Comparison of ENCODE assay signal across 20 mouse cellular contexts in the genomic region with DNA sequence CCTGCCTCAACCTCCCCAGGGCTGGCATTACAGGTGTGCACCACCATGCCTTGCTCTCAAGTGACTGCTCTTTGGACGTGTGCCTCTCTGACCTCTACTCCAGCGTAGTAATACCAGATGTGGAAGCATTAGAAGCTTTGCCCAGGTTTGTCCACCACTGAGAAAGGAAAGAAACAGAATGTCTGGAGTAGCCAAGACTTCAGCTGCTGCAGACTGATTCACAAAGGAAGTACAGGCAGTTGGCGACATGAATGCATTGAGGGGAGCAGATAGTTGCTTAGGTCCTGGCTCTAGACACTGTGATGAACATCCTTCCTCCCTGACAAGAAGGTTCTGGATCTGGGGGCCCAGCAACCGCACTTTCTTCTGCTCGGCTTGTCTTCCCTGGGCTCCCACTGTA. TPM values are rescaled to one million over a fixed set of nuclear protein-coding genes. Genes with fewer than 3 reads are reported as not detected.
DNase-seq lines count a peak whose midpoint lies in the region; ATAC-seq lines count a peak whose summit lies in the region.
"Had no signal": no experiment of that assay in that cellular context is flagged by ENCODE, and none has a peak within 500 bp of the region (broad histone marks: within the 10 kb centered on the region; RNA-seq: fewer than 3 reads in every experiment).

No protein-coding gene starts in this region.

- no peak for ATAC-seq in liver, embryonic 12.5 days
- ATAC-seq in embryonic facial prominence, embryonic 15.5 days (ENCODE audit: insufficient number of reproducible peaks, low FRiP score, low TSS enrichment, low read depth), result no peak
- no peak for ATAC-seq in stomach, embryonic 14.5 days (ENCODE audit: insufficient number of reproducible peaks, insufficient read depth, low FRiP score, low read depth)
- ATAC-seq in forebrain, embryonic 16.5 days, result no peak
- ATAC-seq: activated CD4-positive, CD25-positive, alpha-beta regulatory T cell, adult 4 months; forebrain, embryonic 14.5 days; intestine, embryonic 15.5 days had no signal

- peaks cover 49% of the 10 kb centered on the region for H3K4me1 ChIP-seq in liver, embryonic 12.5 days
- peaks cover 28% of the 10 kb centered on the region for H3K4me1 ChIP-seq in embryonic facial prominence, embryonic 15.5 days
- H3K4me1 ChIP-seq in stomach, embryonic 14.5 days (ENCODE audit: control insufficient read depth, insufficient read depth, low read length), result peaks cover 9% of the 10 kb centered on the region
- peaks cover 8% of the 10 kb centered on the region for H3K4me1 ChIP-seq in forebrain, embryonic 16.5 days (replicated peaks; ENCODE audit: control insufficient read depth, insufficient read depth, low read length)

- peaks cover 14% of the 10 kb centered on the region; the same call in 1 of the 2 replicates for H3K27me3 ChIP-seq in liver, embryonic 12.5 days (replicated peaks)
- no peaks in the 10 kb centered on the region for H3K27me3 ChIP-seq in embryonic facial prominence, embryonic 15.5 days
- H3K27me3 ChIP-seq in stomach, embryonic 14.5 days (ENCODE audit: control insufficient read depth, insufficient read depth, low read length), result no peaks in the 10 kb centered on the region
- 0 out of 2 replicates have a peak, but pooled peaks cover 9% of the 10 kb centered on the region for H3K27me3 ChIP-seq in forebrain, embryonic 16.5 days (replicated peaks; ENCODE audit: control insufficient read depth, insufficient read depth, low read length)
- H3K27me3 ChIP-seq: intestine, embryonic 15.5 days had no signal

- H3K27ac ChIP-seq in liver, embryonic 12.5 days, result no peak overlapping the region
- H3K27ac ChIP-seq in embryonic facial prominence, embryonic 15.5 days (replicated peaks), result peak overlapping the region; percentile 96
- peak overlapping the region; percentile 1; the same call in 1 of the 2 replicates for H3K27ac ChIP-seq in stomach, embryonic 14.5 days (ENCODE audit: low read length)
- no peak overlapping the region for H3K27ac ChIP-seq in forebrain, embryonic 16.5 days (ENCODE audit: low read length)
- H3K27ac ChIP-seq: hindbrain, embryonic 15.5 days; intestine, embryonic 15.5 days; kidney, postnatal 0 days; liver, embryonic 15.5 days had no signal

- H3K9ac ChIP-seq in liver, embryonic 12.5 days, result 0 out of 2 replicates have a peak overlapping the region, but pooled peaks have one; percentile 1
- H3K9ac ChIP-seq in embryonic facial prominence, embryonic 15.5 days, result no peak overlapping the region
- H3K9ac ChIP-seq in stomach, embryonic 14.5 days (replicated peaks; ENCODE audit: low read depth, low read length), result no peak overlapping the region
- no peak overlapping the region for H3K9ac ChIP-seq in forebrain, embryonic 16.5 days (replicated peaks; ENCODE audit: low read depth, low read length)
- H3K9ac ChIP-seq: heart, embryonic 12.5 days; hindbrain, embryonic 15.5 days; intestine, embryonic 15.5 days; liver, embryonic 15.5 days had no signal

- H3K9me3 ChIP-seq in liver, embryonic 12.5 days (replicated peaks), result no peaks in the 10 kb centered on the region
- H3K9me3 ChIP-seq in embryonic facial prominence, embryonic 15.5 days (replicated peaks), result no peaks in the 10 kb centered on the region
- no peaks in the 10 kb centered on the region for H3K9me3 ChIP-seq in stomach, embryonic 14.5 days (ENCODE audit: control insufficient read depth, low read depth, low read length)
- H3K9me3 ChIP-seq in forebrain, embryonic 16.5 days (ENCODE audit: control insufficient read depth, low read length), result no peaks in the 10 kb centered on the region
- H3K9me3 ChIP-seq: heart, embryonic 12.5 days; hindbrain, embryonic 15.5 days; intestine, embryonic 15.5 days; liver, embryonic 15.5 days had no signal

- WGBS in liver, embryonic 12.5 days (ENCODE audit: insufficient replicate concordance), result 48% methylated on average over 5 of the region's 5 CpGs
- WGBS in embryonic facial prominence, embryonic 15.5 days, result 39% methylated on average over 5 of the region's 5 CpGs
- WGBS in stomach, embryonic 14.5 days, result 61% methylated on average over 5 of the region's 5 CpGs
- WGBS in forebrain, embryonic 16.5 days, result 64% methylated on average over 5 of the region's 5 CpGs

- no peak overlapping the region for H3K4me3 ChIP-seq in liver, embryonic 12.5 days
- H3K4me3 ChIP-seq in embryonic facial prominence, embryonic 15.5 days (replicated peaks), result no peak overlapping the region
- no peak overlapping the region for H3K4me3 ChIP-seq in stomach, embryonic 14.5 days (ENCODE audit: low read depth, low read length)
- H3K4me3 ChIP-seq in forebrain, embryonic 16.5 days (replicated peaks; ENCODE audit: low read length), result no peak overlapping the region
- H3K4me3 ChIP-seq: heart, embryonic 12.5 days; hindbrain, embryonic 15.5 days; intestine, embryonic 15.5 days; liver, embryonic 15.5 days had no signal

- DNase-seq in liver (no peak), NIH3T3 (ENCODE audit: low read depth) (peak; percentile 21)
- DNase-seq in kidney, adult 11 months, result no peak
- DNase-seq in urinary bladder, adult 2 months (ENCODE audit: low spot score), result no peak
- DNase-seq: adrenal gland, postnatal 14 days; cerebellum, adult 18-20 months; cerebellum, postnatal 25 days; right cerebral cortex, postnatal 25 days; thymus, postnatal 4 days had no signal

- H3K36me3 ChIP-seq in liver, embryonic 12.5 days, result 0 out of 2 replicates have a peak, but pooled peaks cover under 1% of the 10 kb centered on the region
- H3K36me3 ChIP-seq in embryonic facial prominence, embryonic 15.5 days, result no peaks in the 10 kb centered on the region
- no peaks in the 10 kb centered on the region for H3K36me3 ChIP-seq in stomach, embryonic 14.5 days (ENCODE audit: control insufficient read depth, insufficient read depth, low read length)
- H3K36me3 ChIP-seq in forebrain, embryonic 16.5 days (ENCODE audit: control insufficient read depth, insufficient read depth), result no peaks in the 10 kb centered on the region
- H3K36me3 ChIP-seq: heart, embryonic 12.5 days; hindbrain, embryonic 15.5 days; intestine, embryonic 15.5 days; liver, embryonic 15.5 days had no signal

- H3K4me2 ChIP-seq in liver, embryonic 12.5 days, result no peak overlapping the region
- H3K4me2 ChIP-seq in embryonic facial prominence, embryonic 15.5 days (replicated peaks), result peak overlapping the region; percentile 2; the same call in 1 of the 2 replicates
- no peak overlapping the region for H3K4me2 ChIP-seq in stomach, embryonic 14.5 days (replicated peaks; ENCODE audit: low read depth, low read length)
- H3K4me2 ChIP-seq in forebrain, embryonic 16.5 days (ENCODE audit: low read length), result no peak overlapping the region
- H3K4me2 ChIP-seq: heart, embryonic 12.5 days; hindbrain, embryonic 15.5 days; intestine, embryonic 15.5 days; liver, embryonic 15.5 days had no signal

RNA-seq across cellular contexts. Expression of gene Maco1, which starts 2.9 kb away (rescaled TPM):
- polyA plus RNA-seq in liver, embryonic 12.5 days (2016; fragmentation: Nextera tagmentation; extraction: Ambion mirVana), result 27.2 and 29.8 TPM in 2 replicates
- 45.3 and 47.0 TPM in 2 replicates for polyA plus RNA-seq in embryonic facial prominence, embryonic 15.5 days (2015; fragmentation: Nextera tagmentation; extraction: Ambion mirVana)
- polyA plus RNA-seq in stomach, embryonic 14.5 days (2014; fragmentation: Nextera tagmentation; extraction: Ambion mirVana), result 46.1 and 48.4 TPM in 2 replicates
- 98.7 and 104 TPM in 2 replicates for polyA plus RNA-seq in forebrain, embryonic 16.5 days (2015; fragmentation: Nextera tagmentation; extraction: Ambion mirVana)
- 35.6 and 38.0 TPM in 2 replicates for polyA plus RNA-seq in urinary bladder, adult 2 months (2012; rRNA removed)

RNA-seq across cellular contexts. Expression of gene Rhd, which starts 8.3 kb away (rescaled TPM):
- 477 and 480 TPM in 2 replicates for polyA plus RNA-seq in liver, embryonic 12.5 days (2016; fragmentation: Nextera tagmentation; extraction: Ambion mirVana)
- 2.3 and 2.9 TPM in 2 replicates for polyA plus RNA-seq in embryonic facial prominence, embryonic 15.5 days (2015; fragmentation: Nextera tagmentation; extraction: Ambion mirVana)
- polyA plus RNA-seq in stomach, embryonic 14.5 days (2014; fragmentation: Nextera tagmentation; extraction: Ambion mirVana), result 1.2 and 1.6 TPM in 2 replicates
- polyA plus RNA-seq in forebrain, embryonic 16.5 days (2015; fragmentation: Nextera tagmentation; extraction: Ambion mirVana), result 0.47 and 1.0 TPM in 2 replicates
- polyA plus RNA-seq in urinary bladder, adult 2 months (2012; rRNA removed), result 0.15 and 0.48 TPM in 2 replicates

RNA-seq across cellular contexts. Expression of gene Tmem50a, which starts 58.8 kb away (rescaled TPM):
- polyA plus RNA-seq in liver, embryonic 12.5 days (2016; fragmentation: Nextera tagmentation; extraction: Ambion mirVana), result 94.2 and 94.9 TPM in 2 replicates
- polyA plus RNA-seq in embryonic facial prominence, embryonic 15.5 days (2015; fragmentation: Nextera tagmentation; extraction: Ambion mirVana), result 190 and 193 TPM in 2 replicates
- polyA plus RNA-seq in stomach, embryonic 14.5 days (2014; fragmentation: Nextera tagmentation; extraction: Ambion mirVana), result 180 and 186 TPM in 2 replicates
- polyA plus RNA-seq in forebrain, embryonic 16.5 days (2015; fragmentation: Nextera tagmentation; extraction: Ambion mirVana), result 201 and 205 TPM in 2 replicates
- 167 and 192 TPM in 2 replicates for polyA plus RNA-seq in urinary bladder, adult 2 months (2012; rRNA removed)

Comparison
In these comparisons a context has a peak if more than half of its experiments do, and no peak if none do; other contexts are left out.
1. H3K27ac ChIP-seq: peak in embryonic facial prominence, embryonic 15.5 days (single experiment) and stomach, embryonic 14.5 days (single experiment); none in liver, embryonic 12.5 days (single experiment) and forebrain, embryonic 16.5 days (single experiment).
2. RNA of gene Rhd, which starts 8.3 kb away (polyA plus RNA-seq): 477 to 480 TPM in liver, embryonic 12.5 days; 2.3 to 2.9 TPM in embryonic facial prominence, embryonic 15.5 days, 1.2 to 1.6 TPM in stomach, embryonic 14.5 days, 0.47 to 1.0 TPM in forebrain, embryonic 16.5 days and 0.15 to 0.48 TPM in urinary bladder, adult 2 months; every median in the first group is over 100 times any median in the second.